Mouse (Mus musculus) G1E (cell line): ENCODE results near the gene Purb.

ENCODE experiments used
- CTCF ChIP-seq: IDR thresholded peaks from 2 replicates; pipeline ENCODE4 v1.5.1; 2012; ENCODE audit warnings: low read depth, low read length, inconsistent platforms, mixed read lengths
- POLR2AphosphoS5 ChIP-seq: IDR thresholded peaks from 2 replicates; pipeline ENCODE4 v1.6.1; 2012; ENCODE audit warnings: low read depth, low read length, inconsistent platforms; ENCODE audit not compliant: insufficient replicate concordance
- TAL1 ChIP-seq: conservative IDR thresholded peaks from 2 replicates; pipeline ENCODE4 v1.6.1; 2012; ENCODE audit warnings: low read depth, low read length, inconsistent platforms, mixed read lengths

DNA sequence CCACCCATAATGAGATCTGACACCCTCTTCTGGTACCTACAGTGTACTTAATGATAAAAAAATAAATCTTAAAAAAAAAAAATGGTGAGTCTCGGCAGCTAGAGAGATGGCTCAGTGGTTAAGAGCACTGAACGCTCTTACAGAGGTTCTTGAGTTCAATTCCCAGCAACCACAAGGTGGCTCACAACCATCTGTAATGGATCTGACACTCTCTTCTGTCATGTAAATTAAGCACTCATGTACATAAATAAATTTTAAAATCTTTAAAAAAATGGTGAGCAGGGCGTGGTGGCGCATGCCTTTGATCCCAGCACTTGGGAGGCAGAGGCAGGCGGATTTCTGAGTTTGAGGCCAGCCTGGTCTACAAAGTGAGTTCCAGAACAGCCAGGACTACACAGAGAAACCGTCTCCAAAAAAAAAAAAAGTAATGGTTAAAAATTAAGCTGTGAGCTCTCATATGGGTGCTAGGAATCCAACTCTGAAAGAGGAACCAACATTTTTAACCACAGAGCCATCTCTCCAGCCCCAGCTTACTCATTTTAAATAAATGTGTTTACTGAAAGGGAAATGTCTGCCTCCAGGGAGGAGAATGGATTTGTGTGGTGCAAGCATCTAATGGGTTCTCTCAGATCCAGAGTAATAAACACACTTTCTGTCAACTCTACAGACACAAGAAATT is 12.4 kb downstream of the Purb start:
- no peak for TF ChIP-seq CTCF
- TF ChIP-seq TAL1: no peak
- TF ChIP-seq POLR2AphosphoS5: no peak
